Mouse (Mus musculus): ENCODE results near the gene Ube2h.
A peak's percentile ranks its signal among the peaks of the same experiment; 100 is the strongest.
"Not testable (repeated sequence)": the region's sequence is repeated elsewhere in the genome, so short reads cannot be mapped to it uniquely, and the experiment has no call there.

Gene Ube2h

DNA sequence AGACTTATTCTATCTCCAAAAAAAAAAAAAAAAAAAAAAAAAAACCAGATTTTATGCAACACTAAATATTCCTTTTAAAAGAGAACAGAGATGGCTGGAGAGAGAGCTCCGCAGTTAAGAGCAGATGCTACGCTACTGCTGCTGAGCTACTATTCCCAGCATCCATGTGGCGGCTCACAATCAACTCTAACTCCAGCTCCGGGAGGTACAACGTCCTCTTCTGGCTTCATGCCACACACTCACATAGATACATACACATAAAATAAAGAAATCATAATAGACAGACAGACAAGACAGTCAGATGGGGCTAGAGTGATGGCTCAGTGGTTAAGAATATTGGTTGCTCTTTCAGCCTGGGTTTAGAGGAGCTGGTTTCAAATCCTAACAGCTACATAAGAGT lies 58.9 kb downstream of the Ube2h start:
- DNase-seq (ENCODE audit: low read depth, low spot score), result no peak

DNA sequence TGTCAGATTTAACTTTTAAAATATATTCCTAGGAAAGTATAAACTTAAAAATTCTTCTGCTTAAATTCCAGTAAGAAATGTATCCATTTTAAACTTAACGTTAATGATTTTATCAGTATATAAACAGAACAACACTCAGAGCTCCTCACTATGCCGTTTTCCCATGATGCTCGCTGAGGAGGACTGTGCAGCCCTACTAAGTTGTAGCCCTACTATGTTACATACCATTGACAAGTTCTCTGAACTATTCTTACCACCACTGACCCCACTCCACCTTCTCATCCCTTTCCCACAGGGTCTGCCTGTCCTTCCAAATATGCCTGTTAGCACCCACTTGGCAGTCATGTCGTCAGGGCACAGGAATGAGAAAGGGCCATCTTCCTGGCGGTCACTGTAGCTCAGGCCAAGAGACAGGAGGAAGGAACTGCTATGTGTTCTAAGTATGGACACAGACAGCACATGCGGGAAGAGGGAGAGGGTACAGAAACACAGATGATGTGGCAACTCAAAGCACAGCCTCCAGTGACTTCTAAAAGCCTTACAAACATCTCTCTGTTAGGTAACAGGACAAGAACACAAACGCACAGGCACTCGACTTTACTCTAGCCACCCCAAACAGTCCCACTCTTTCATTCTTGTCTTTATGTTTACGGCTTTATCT lies 60.9 kb downstream of the Ube2h start:
- no peak for DNase-seq (ENCODE audit: low read depth, low spot score)

DNA sequence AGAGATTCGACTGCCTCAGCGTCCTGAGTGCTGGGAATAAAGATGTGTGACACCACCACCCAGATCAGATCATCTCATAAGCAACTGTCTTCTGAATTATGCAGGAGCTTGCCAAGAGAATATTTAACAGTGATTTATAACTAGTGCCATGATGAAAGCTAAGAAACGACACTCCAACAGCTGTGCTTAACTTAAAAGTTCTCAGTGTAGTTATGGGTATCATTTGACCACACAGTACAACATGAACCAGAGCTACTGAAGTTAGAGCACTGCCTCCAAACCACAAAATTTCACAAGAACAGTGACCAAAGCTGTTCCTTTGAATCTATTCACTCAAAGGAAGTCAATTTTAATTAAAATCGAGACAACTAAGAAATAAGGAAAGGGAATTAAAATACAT lies 61.4 kb downstream of the Ube2h start:
- DNase-seq (ENCODE audit: low read depth, low spot score), result peak; percentile 74

DNA sequence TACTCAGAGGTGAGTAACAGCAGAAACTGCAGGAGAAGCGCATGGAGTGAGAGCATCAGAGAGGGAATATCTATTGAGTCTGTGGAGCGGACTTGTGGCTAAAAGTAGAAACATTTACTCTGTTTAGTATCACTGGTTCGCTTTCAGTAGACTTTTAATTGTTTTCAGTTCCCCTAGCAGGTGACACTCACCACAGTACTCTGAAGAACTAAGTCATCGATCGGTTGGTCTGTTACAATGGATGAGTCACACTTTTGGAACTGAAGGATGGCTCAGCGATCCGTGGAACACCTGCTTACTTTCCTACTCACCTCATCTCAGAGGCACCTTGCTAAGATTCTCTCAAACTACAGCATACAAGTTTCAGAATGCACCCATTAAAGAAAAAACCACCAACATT lies 64.2 kb downstream of the Ube2h start:
- no peak for DNase-seq (ENCODE audit: low read depth, low spot score)

DNA sequence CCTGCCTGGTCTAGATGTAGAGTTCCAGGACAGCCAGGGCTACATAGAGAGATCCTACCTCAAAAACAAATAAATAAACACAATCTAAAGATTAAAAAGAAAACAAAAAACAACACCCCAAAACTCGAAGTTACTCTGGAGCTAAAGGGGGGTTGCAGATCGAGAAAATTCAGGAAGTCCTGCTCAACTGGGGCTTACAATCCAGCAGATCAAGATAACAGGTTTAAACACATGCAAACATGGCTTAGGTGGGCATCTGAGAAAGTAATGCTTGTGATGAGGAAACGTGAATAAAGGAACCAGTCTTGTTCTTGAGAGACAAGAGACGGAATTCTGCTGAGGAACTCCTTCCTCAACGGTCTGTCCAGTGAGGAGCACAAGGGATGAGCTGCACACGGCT lies 65.1 kb downstream of the Ube2h start:
- no peak for DNase-seq (ENCODE audit: low read depth, low spot score)

DNA sequence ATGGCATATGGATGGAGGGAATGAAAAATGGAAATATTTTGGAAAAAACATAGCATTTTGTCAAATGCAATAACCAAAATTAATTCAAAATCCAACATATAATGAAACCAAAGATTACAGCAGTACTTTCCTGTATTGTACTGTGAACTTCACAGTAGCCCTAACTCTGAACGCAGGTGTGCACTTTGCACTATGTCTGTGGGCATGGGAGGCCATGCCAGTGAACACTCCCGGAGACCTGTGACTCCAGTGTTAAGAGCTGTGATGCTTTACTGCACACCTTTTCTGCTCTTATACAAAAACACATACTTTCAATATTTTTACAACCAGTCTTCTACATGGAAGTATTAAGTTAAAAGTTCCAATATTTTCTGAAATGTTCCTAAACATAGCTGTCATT lies 66.3 kb downstream of the Ube2h start:
- no peak for DNase-seq (ENCODE audit: low read depth, low spot score)

DNA sequence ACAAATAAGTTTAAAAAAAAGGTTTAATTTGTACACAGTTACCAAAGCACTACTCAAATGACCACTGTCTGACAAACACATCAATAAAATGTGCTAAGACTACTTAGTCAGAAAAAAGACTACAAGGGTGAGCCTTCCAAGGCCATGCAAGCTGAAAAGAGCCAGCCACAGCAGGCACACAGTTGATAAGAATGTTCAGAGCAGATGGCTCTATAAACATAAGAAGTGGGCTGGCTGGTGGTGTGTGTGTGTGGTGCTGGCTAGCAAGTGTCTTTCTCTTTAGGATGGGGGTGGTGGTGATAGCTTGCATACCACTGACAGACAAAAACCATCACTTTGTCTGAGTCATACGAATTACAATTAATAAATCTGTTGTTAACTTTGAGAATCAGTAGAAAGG lies 67.8 kb downstream of the Ube2h start:
- no peak for DNase-seq (ENCODE audit: low read depth, low spot score)

DNA sequence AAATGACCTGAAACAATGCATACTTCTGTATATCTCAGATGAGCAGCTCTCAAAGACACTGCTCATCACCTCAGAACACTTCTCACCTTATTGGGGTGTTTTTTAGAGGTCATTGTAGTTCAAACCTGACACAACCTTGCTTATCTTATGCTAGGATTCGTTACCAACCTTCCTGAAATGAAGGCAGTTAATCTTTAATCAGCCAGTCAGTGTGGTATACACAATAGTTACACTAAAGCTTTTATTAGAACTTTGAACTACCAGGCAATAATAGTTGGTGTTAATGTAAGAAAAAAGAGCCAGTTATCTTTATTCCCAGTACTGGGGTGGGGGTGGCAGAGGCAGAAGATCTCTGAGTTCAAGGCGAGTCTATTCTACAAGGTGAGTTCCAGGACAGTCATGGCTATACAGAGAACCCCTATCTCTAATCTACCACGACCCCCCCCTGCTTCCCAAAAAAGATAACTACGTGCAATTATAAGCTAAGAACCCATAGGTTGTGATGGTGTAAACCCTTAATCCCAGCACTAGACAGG lies 72.5 kb downstream of the Ube2h start:
- DNase-seq (ENCODE audit: low read depth, low spot score), result no peak

DNA sequence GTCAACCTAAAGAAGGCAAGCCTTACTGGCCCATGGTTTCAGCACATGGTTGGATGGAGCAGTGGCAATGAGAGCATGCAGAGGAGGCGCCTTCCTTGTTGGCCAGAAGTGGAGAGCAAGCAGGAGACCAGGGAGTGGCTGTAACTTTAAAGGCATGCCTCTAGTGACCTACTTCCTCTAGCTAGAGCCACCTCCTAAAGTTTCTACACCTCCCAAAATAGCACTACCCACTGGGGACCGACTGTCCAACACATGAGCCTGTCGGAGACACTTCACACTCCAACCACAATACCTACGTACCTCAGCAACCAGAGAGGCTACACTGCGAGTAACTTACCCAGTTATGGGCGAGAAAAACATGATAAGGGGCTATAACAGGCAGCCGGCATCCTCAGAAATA lies 74.1 kb downstream of the Ube2h start:
- DNase-seq (ENCODE audit: low read depth, low spot score), result peak; percentile 80

DNA sequence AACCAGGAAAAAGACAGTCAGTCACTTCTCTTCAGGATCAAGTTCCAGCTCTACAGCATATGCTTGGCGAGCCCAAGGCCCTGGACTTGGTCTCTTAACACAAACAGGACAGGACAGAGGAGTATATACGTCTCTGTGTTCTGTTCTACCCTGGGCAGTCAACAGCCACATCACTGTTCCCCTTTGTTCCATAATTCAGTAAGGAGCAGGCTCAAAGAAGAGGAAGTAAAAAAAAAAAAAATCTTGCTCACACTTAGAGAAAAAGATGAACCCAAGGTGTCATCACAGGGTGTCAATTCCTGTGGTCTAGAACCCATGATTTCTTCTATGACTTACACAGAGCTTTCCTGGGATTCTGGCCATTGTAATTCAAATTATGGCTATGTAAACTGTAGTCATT lies 75.4 kb downstream of the Ube2h start:
- DNase-seq (ENCODE audit: low read depth, low spot score), result no peak

DNA sequence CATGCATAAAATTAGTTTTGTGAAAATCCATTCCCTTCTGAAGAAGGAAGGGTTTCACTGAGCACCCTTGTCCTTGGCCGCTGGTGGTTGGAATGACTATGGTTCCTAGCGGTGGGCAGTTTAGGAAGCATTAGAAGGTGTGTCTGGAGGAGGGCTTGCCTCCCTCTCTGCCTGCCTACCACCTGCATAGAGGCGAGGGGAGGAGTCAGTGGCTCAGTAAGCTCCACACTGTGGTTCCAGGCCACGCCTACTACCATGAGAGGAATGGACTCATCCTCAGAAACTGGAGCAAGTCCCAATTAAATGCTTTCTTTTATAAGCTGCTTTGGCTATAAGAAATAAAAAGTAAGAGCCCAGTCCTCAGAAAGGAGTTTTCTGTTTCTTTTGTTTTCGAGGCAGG lies 76.0 kb downstream of the Ube2h start:
- DNase-seq (ENCODE audit: low read depth, low spot score), result no peak

DNA sequence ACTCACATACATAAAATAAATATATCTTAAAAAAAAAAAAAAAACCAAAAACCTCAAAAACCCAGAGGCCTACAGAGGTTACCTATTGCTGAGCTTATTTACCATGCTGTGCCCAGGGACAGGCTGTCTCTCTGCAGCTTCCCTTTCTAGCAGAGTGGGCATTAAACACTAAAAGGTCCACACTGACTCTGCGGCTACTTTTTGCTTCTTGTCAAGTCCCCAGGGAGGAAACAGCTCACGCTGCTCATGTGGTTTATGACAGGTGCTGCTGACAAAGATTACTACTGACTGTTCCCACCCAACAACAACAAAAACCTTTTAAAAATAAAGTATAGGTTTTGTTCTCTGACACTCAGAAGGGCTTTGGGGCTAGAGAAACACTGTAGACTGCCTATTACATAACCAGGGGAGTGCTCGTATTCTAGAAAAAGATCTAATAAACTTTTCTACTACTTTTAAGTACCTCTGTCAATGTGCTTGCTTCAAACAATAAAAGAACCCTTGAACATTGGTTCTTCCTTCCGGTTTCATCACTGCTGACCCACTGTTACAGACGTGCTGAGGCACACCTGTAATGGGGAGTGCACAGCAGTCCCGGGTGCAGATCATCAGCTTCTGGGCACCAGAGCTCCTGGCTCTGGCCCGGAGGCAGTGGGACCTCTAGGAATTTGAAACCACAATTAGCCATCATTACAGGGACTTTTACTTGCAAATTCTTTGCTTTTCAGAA lies 77.2 kb downstream of the Ube2h start:
- no peak for DNase-seq (ENCODE audit: low read depth, low spot score)

DNA sequence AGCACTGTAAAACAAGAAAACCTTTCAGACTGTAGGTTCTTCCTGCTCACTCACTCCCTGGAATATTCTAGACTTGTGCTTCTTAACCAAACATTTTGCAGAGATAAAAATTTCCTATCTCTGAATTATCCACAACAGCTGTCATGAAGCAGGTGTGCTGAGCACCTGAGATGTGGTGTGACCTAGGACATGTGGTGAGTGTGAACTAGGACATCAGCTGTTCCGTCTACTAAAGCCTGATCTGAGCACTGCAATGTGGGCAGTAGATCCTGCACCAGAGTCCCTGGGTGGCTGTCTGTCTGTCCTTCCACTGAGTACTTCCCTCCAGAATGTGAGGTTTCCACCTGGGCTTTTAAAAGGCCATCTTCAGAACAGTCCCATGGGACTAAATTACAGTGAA lies 79.6 kb downstream of the Ube2h start:
- DNase-seq (ENCODE audit: low read depth, low spot score), result no peak

DNA sequence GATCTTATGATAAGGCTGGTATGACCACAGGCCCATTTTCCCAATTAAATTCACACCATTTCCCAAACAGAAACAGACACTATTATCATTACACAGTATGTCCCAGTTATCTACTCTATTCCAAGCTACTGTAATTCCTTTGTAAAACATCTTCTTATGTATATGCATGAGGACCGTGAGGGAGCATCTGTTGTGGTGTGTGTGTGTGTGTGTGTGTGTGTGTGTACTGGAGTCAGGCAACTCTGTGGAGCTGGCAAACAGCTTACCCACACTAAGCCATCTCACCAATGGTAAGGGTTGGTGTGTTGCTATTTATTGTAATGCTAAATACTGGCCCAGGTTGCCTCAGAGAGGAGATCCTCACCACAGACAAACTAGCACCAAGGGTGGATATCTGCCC lies 82.0 kb downstream of the Ube2h start:
- DNase-seq (ENCODE audit: low read depth, low spot score), result no peak

DNA sequence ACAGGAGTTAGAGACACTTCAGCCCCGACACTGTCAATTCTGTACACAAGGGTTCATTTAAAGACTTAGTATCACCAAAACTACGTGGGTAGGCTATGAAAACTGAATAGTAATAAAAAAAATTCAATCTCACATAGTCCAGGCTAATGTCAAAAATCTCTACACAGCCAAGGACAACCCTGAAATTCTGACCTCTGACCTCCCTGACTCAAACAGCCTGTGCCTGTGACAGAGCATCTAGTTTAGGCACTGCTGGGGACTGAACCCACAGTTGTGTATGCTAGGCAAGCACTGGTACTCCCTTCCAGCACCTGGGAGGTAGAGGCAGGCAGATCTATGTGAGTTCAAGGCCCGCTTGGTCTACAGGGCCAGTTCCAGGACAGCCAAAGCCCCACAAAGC lies 86.8 kb downstream of the Ube2h start:
- no peak for DNase-seq (ENCODE audit: low read depth, low spot score)

DNA sequence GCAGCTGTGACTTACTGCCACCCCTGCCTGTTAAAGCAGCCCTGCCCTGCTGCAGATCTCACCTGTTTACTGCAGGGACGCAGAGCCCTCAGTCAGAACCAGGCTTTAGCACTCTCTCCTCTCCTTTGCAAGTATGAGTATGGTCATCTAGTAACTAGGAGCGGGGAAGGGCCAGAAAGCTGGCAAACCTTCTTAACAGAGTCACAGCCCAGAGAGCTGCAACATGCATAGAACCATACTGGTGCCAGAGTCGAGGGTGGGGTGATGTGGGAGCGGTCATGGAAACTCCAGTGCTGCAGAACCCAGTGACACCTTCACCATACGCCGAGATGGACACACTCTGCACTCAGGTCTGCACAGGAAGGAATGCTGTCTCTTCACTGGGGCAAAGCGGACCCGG lies 91.9 kb downstream of the Ube2h start:
- DNase-seq (ENCODE audit: low read depth, low spot score), result no peak

DNA sequence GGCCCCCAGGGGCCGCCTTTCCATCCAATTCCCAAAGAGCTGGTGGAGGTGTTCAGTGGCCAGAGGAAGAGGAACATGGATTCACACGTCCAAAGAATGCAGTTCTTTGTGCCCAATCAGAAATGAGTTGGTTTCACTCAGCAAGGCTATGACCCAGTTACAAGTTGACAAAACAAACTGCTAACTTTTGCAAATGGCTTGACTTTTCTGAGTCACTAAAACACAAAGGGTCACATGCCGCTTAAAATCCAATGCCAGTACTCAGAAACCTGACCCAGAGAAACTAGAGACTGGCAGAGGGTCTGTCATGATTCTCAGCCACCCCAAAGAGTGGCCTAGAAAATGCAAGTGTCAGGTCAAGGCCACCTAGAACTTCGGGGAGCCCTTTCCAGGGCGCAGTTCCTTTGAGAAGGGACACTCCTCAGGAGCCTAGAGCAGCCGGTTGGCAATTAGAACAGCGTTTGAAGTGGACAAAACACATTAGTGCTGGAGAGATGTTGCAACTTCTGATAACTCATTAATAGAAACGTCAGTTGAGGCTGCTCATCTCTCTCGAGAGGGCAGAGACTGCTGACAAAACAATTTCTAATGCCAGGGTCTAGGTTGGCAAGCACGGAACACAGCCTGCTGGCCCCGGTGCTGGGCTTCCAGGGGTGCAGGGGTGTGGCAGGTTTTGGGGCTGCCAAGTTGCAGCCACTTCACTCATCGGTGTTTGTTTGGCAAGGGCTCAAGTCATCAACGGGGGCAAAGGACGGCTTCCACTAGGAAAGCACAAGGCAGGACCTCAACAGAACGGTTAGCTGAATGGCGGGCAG lies 92.5 kb downstream of the Ube2h start:
- no peak for DNase-seq (ENCODE audit: low read depth, low spot score)

DNA sequence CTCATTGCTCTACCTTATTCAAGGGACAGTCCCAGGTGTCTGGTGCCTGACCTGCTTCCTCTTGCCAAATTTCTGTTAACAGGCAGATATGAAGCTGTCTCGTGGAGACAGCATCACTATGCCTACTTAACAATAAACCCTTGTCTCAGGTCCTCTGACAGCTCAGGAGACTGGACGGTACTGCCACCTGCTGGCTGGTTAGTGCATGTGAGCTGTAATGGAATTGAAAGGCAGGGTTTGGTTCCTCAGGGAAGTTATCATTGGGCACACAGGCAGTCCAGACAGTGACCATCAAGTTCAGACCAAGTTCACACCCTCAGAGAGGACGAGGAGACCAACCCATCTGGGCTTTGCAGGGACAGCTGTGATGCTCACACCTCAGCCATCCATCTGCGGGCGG lies 93.6 kb downstream of the Ube2h start:
- DNase-seq (ENCODE audit: low read depth, low spot score), result peak; percentile 37

DNA sequence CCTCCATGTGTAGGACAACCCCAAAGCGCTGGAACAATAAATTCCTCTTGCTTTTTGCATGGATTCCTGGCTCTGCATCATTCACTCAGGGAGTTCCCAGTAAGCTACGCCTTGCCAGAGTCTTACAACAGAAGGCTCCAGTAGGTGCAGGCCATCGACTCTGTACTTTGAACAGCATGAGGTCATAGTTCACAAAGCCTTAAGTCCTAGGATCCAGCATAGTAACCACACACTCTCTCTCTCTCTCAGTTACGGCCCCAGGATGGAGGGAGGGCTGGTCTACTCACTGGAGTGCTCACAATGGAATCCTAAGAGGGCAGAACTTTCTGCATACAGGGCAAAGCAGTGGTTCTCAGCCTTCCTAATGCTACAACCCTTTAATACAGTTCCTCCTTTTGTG lies 95.5 kb downstream of the Ube2h start:
- DNase-seq (ENCODE audit: low read depth, low spot score), result no peak

DNA sequence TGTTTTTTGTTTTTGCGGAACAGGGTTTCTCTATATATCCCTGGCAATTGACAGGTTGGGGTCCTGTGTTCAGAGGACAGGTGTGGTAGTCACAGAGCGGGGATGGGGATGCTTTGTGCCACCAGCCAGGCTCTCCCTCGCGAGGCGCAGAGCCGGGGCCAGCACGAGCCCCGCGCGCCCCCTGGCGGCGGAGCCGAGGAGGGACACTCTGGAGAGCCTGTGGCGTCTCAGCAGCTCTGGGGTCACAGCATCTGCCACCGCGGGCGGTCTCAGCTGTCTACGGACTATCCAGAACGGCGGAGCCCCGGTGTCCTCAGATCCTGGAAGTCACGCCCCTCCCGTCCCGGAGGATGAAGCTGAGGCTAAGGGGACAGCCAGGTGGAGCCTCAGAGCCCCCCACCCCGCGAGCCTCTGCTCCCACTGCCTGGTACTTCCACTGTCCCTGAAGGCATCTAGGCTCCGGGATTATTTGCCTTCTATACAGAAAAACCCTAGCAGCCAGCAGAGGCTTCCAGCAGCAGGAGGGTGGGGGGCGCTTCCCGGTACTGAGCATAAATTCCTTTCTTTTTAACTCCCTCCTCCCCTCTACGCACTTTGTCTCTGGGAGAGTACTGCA lies 98.6 kb downstream of the Ube2h start:
- peak; percentile 50 for DNase-seq (ENCODE audit: low read depth, low spot score)

DNA sequence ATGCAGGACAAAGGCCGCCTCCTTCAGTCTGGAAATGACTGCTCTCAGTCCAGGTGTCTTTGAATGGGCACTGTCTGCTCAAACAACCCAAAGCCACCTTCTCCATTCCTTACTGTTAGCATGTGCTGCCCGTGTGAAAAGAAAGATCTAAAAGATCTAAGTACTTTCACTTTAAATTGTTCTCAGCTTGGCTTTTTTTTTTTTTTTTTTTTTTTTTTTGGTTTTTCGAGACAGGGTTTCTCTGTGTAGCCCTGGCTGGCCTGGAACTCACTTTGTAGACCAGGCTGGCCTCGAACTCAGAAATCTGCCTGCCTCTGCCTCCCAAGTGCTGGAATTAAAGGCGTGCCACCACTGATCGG lies 99.2 kb downstream of the Ube2h start:
- not testable (repeated sequence) for DNase-seq (ENCODE audit: low read depth, low spot score)
